Mouse (Mus musculus): Measurements from ENCODE around the gene Lrrc8d.

Gene Lrrc8d

DNA sequence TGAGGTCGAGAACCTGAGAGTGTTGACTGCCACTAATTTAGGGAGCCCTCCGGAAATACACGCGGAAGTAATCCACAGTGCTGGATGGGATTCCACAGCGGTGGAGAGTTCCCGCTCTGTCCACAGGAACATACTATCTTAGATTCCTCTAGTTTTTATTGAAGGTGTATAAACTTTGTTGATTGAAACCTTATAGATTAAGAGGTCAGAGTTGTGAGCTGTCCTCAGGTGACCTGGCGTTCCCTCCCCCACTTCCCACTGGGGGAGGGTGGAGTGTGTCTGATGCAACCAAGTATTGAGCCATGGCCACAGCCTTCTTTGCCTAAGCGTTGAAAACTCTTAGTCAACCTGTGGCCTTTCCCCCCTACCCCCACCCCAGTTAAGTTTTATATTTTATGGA, 2.1 kb downstream of the Lrrc8d start:
- ChIA-PET CTCF (no interaction called here), POLR2A (interaction anchor here (0.6 to 13.1 kb wide), 14 partner anchors 9 to 157 kb away, joined by 3 to 173 read pairs (median 6); no protein-coding TSS in a partner anchor)

DNA sequence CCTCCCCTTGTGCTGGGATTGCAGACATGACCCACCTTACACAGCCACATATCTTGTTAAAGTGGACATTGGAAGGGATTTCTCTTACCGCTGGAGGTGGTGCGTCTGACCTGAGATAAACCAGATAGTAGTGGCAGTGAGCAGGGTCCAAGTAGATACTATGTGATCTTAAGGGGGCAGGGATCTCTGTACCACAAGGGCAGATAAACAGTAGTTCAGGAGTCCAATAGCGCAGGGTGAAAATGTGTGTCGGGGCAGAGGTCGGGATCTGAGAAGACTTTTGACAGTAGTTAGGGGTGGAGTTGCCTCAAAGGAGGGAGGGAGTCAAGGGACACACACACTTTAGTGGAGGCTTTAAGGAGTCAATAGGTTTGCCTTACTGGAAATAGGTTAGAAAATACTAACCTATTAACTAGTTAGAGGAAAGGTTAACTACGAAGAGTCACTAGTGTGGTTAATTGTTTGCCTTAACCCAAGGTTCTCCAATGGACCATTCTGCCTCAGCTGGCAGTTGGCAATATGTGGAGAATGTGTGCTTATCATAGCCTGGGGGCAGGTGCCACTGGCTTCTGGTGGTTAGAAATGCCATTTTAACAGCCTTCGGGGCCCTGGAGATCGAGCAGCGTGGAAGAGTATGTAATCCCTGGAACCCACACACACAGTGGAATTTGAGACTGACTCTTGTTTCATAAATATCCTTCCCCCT, 3.0 kb downstream of the Lrrc8d start:
- ChIA-PET POLR2A (interaction anchor here in 3 of 4 experiments (0.8 to 13.1 kb wide), 12 partner anchors 7 to 157 kb away, joined by 3 to 173 read pairs (median 4); no protein-coding TSS in a partner anchor), CTCF (no interaction called here)

DNA sequence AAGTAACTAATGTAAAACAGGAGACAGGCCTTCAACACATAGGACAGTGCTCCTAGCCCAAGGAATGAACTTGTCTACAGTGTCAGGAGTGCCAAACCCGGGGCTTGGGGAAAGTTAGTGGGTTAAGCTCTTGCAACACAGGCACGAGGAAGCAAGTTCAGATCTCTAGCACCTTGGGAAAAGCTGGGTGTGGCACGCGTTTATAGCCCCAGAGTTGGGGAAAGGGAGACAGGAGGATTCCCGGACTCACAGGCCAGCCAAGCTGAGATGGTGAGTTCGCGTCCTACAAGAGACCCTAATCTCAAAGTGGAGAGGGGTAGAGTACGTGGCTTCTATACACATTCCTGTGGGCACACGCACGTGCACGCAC, 3.5 kb downstream of the Lrrc8d start:
- ChIA-PET CTCF (no interaction called here), POLR2A (interaction anchor here (0.7 to 13.1 kb wide), 21 partner anchors 8 to 289 kb away, joined by 3 to 173 read pairs (median 4); no protein-coding TSS in a partner anchor)

DNA sequence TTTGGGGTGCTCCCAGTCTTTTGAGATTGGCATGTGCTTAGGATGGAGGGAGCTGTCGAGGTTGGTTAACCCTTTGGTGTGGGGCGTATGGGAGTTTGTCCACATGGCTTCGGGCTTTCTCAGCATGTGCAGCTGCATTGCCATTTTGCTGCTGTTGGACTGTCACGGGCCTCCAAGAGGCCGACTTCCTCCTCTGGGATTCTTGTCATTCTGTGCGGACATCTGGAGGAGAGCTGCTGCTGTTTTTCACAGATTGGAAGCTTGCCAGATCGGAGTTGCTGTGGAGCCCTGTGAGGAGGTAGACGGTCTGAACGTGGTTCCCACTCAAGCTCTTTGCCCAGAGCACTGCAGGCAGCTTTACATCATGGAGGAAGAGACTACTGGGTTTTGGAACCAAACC, 4.8 kb downstream of the Lrrc8d start:
- ChIA-PET POLR2A (interaction anchor here (0.7 to 13.1 kb wide), 20 partner anchors 9 to 1488 kb away, joined by 3 to 173 read pairs (median 5); no protein-coding TSS in a partner anchor), CTCF (no interaction called here)

DNA sequence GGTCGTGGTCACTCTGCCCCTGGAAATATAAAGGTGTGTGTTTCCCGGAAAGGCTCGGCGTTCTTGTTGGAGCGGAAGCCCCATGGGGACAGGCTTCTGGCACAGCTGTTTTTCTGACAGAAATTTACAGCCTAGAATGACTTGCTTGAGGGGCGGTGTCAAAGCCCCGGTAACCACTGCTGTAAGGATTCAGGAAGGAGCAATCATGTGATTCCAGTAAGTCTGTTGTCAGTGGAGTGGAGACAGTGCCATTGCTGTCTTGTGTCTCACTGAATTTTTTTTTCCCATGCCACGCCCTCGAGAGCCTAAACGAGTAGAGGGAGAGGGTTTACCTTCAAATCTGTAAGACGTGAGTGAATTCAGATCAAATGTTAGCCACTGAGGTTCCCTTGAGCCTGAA, 6.9 kb downstream of the Lrrc8d start:
- ChIA-PET POLR2A (interaction anchor here in 3 of 4 experiments (0.7 to 13.1 kb wide), 8 partner anchors 9 to 39 kb away, joined by 3 to 173 read pairs (median 4); no protein-coding TSS in a partner anchor), CTCF (interaction anchor here in 1 of 4 experiments (0.7 to 1.3 kb wide), 2 partner anchors 245 to 299 kb away, joined by 3 read pairs; no protein-coding TSS in a partner anchor)

DNA sequence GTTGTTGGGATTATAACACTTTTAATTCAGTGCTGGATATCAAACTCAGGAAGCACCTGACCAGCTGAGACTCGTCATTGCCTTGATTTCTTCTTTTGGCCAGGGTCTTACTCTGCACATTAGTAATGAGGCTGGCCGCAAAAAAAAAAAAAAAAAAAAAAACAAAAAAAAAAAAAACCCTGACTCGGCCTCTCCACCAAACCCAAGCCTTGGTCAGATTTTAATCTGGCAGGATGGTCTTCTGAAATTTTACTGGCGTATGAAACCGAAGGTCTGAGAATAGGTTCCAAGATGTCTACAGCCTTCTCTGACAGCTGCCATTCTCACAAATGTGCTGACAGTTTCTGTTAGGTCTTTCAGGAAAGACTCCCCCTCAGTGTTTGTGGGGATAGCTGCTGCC, 8.5 kb downstream of the Lrrc8d start:
- ChIA-PET POLR2A (interaction anchor here in 2 of 4 experiments (0.6 to 13.1 kb wide), 10 partner anchors 8 to 210 kb away, joined by 3 to 173 read pairs (median 4); partner anchors contain the start of gene Lrrc8d (in 2 of the 2)), CTCF (interaction anchor here in 1 of 4 experiments (0.7 kb wide), 1 partner anchor 567 kb away, joined by 3 read pairs; no protein-coding TSS in a partner anchor)

DNA sequence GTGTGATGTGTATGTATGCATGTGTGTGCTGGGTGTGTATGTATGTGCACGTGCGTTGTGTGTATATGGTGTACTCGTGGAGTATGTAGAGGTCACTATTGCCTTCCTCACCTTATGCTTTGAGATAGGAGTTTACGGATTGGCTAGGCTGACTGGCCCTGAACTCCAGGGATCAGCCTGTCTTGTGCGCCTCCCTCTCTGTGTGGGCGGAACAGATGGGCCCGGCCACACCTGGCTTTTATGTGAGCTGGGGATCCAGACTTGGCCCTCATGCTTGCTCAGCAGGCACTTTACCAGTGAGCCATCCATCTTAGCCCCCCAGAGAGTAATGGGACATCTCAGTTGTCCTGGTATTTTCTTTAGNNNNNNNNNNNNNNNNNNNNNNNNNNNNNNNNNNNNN, 10.7 kb downstream of the Lrrc8d start:
- ChIA-PET POLR2A (interaction anchor here in 2 of 4 experiments (1.0 to 2.0 kb wide), 2 partner anchors 9 to 11 kb away, joined by 6 to 11 read pairs; partner anchors contain the start of gene Lrrc8d (in 1 of the 2)), CTCF (no interaction called here)

DNA sequence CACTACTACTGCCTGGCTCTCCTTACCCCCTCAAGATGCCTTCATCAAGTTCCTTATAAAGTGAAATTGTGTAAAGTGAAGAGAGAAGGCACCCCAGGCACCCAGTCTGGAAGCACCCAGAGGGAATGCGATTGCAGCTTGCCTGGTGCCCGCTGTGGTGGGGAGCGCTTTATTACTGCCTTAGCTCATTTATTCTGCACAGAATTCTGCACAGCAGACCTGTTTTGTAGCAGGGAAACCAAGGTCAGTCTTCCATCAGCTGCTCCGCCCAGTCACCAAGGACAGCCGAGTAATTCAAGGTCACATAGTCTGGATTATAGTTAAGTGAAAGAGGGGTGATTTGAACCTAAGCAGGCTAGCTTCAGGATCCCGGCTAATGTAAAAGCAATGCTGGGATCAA, 14.7 kb downstream of the Lrrc8d start:
- ChIA-PET CTCF (interaction anchor here in 1 of 4 experiments (1.4 to 1.5 kb wide), 3 partner anchors 9 to 154 kb away, joined by 3 to 5 read pairs (median 3); no protein-coding TSS in a partner anchor), POLR2A (interaction anchor here (0.9 to 12.4 kb wide), 13 partner anchors 9 to 44 kb away, joined by 3 to 173 read pairs (median 4); partner anchors contain the start of gene Lrrc8d (in 3 of the 4))

DNA sequence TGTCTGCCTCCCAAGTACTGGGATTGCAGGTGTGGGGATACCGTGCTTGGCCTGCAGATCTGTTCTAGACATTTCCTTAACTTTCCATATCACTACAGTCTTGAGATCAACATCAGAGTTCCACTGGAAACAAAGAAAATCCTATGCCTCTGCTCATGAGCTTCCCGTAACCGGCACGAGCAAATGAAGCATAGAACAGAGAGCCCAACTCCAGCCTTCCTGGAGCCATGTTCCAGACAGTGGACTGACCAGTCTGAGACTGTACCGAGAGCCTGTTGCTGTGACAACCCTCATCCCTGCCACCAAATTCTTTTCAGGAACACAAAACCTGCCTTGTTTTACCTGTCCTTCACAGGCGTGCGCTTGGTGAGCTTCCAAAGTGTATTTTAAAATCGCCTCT, 15.3 kb downstream of the Lrrc8d start:
- CTCF ChIA-PET: interaction anchor here in 1 of 4 experiments (1.4 to 1.5 kb wide), 3 partner anchors 9 to 153 kb away, joined by 3 to 5 read pairs (median 3); no protein-coding TSS in a partner anchor
- POLR2A ChIA-PET: interaction anchor here (0.6 to 12.4 kb wide), 21 partner anchors 8 to 101 kb away, joined by 3 to 173 read pairs (median 4); partner anchors contain the start of gene Lrrc8d (in 3 of the 4)

DNA sequence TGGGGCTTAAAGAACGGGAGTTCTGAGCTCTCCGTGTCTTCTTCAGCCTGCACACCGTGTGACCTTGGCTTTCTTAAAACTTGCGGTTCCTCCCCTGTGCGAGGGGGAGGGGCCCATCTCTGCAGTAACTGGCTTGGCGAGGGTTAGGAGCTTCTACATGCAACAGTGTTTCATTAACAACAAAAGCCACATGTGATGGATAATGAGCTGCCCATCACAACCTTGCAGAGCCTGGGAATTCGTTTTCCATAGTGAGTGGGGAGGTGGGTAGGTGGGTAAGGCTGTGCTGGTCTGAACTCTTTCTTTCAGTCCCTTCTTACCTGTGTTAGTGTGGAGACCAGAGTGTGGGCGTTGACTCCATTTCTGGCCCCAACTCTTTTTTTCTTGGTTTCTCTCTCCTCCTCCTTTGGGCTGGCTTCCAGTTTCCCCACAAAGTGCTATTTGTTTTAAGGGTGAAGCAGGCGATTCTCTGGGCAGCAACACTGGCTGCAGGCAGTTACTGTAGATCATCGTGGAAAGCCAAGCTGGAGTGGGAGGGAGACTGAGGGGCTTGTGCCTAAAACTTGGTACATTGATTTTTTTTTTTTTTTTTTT, 15.9 kb downstream of the Lrrc8d start:
- ChIA-PET CTCF (interaction anchor here in 1 of 4 experiments (1.4 to 1.5 kb wide), 3 partner anchors 8 to 152 kb away, joined by 3 to 5 read pairs (median 3); no protein-coding TSS in a partner anchor), POLR2A (interaction anchor here (0.6 to 12.4 kb wide), 21 partner anchors 8 to 101 kb away, joined by 3 to 173 read pairs (median 3); partner anchors contain the start of gene Lrrc8d (in 3 of the 4))

DNA sequence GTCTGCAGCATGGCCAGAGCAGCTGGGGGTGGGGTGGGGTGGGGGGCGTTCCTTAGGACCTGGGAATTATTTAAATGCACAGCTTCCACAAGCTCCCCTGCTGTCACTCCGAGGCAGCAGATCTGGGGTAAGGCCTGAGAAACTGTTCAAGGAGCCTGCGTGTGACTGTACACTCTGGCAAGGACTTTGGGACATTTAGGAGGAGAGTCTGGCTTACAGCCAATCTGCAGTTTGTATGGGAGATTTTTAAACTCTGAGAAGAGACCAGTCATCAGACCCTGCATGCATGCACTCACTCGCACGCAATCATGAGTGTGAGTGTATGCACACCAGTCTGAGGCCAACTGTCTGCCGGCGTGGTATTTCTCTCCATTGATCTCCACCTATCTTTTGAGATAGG, 17.5 kb downstream of the Lrrc8d start:
- ChIA-PET CTCF (interaction anchor here in 1 of 4 experiments (0.6 kb wide), 1 partner anchor 79 kb away, joined by 9 read pairs; no protein-coding TSS in a partner anchor), POLR2A (interaction anchor here in 2 of 4 experiments (1.0 to 12.4 kb wide), 6 partner anchors 9 to 17 kb away, joined by 3 to 173 read pairs (median 6); partner anchors contain the start of gene Lrrc8d (in 2 of the 2))

DNA sequence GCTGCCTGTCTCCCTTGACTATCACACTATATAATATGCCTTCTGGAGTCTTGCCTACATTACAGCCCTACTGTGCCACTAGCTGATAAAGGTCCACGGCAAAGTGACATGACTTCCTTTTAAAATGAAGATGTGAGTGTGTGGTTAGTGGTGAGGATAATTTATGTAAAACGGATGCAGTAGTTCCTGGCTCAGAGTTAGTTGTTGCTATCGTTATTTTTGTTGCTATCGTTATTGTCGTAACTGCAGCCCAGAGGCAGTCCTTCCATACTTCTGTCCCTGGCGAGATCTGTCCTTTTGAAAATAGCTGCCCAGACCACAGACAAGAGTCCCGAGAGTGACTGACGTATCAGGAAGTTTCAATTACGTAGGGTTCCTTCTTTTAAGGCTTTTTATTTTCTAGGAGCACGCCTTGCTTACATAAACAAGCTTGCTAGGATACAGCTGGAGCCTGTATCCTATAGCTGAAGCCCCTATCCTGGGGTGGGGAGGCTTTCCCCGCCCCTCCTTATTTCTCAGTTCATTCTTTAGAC, 18.4 kb downstream of the Lrrc8d start:
- CTCF ChIA-PET: no interaction called here

DNA sequence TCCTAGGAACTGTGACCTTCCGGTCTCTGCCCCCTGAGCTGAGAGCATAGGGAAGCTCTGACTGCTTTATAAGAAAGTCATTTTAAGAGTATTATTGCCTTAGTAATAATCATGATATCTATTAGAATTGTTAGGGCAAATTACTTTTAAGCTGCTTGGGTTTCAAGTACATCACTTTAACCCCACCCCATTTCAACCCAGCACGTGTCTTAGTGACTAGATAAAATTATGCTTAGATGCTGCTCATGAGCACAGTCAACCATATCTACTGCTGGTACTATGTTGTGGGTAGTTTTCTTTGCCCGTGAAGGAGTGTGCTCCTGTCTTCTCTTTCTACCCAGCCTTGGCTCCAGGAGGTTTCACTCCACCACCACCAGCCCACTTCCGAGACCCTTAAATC, 21.5 kb downstream of the Lrrc8d start:
- ChIA-PET CTCF (no interaction called here), POLR2A (interaction anchor here in 2 of 4 experiments (0.7 to 12.4 kb wide), 5 partner anchors 8 to 513 kb away, joined by 3 to 173 read pairs (median 4); partner anchors contain the start of gene Lrrc8d (in 1 of the 2))

More for the DNA sequence above, 18.4 kb downstream of the Lrrc8d start:
- POLR2A ChIA-PET: interaction anchor here in 2 of 4 experiments (0.9 to 12.4 kb wide), 6 partner anchors 12 to 43 kb away, joined by 3 to 173 read pairs (median 4); partner anchors contain the start of gene Lrrc8d (in 1 of the 2)

DNA sequence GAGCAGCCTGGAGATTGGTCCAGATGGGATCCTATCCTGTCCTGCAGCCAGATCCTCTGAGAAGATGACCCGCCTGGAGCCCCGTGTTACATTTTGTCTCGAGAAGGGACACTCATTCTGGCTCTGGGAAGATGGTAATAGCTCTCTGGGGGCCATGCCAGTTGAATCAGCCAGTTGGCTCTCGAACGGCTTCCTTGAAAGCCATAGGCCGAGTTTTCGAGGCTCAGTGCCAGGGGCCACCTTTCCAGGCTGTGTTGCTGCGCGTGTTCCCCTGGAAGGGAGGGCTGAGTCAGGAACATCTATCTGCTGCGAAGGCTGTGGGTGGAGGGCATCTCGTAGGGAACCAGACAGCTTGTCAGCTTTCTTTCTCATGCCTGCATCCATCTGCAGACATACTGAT, 23.0 kb downstream of the Lrrc8d start:
- POLR2A ChIA-PET: interaction anchor here in 2 of 4 experiments (0.7 to 12.4 kb wide), 3 partner anchors 8 to 145 kb away, joined by 3 to 173 read pairs (median 11); partner anchors contain the start of gene Lrrc8d (in 1 of the 2)
- CTCF ChIA-PET: no interaction called here

DNA sequence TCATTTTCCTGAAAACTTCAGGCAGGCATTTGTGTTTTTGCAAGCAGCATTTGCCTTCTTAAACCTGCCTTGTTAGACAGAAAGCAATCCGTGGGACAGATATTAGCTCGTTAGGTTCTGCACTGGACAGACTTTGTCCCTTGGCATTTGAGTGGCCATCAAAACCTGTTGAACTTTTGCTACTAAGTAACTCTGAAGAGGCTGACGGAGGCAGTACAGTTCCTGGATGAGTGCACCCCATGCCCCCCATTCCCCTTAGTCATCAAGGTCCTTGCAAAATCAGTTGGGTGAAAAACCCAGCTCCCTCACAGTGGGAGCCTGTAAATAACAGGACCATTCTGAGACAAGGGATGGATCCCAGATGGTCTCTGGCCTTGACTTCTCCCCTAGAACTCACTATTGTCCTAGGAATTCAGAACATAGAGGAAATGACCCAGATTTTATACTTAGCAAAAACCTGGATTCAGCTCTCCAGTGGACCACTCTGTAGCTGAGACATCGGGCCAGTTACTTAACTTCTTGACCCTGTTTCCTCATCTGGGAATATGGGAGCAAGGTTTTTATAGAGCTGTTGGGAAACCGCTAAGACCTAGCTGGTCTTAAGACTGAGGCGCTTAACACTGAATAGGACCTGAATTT, 30.5 kb downstream of the Lrrc8d start:
- CTCF ChIA-PET: no interaction called here
- POLR2A ChIA-PET: interaction anchor here in 2 of 4 experiments (0.6 to 3.4 kb wide), 13 partner anchors 9 to 134 kb away, joined by 3 to 45 read pairs (median 4); partner anchors contain the start of gene Lrrc8d (in 1 of the 2)

DNA sequence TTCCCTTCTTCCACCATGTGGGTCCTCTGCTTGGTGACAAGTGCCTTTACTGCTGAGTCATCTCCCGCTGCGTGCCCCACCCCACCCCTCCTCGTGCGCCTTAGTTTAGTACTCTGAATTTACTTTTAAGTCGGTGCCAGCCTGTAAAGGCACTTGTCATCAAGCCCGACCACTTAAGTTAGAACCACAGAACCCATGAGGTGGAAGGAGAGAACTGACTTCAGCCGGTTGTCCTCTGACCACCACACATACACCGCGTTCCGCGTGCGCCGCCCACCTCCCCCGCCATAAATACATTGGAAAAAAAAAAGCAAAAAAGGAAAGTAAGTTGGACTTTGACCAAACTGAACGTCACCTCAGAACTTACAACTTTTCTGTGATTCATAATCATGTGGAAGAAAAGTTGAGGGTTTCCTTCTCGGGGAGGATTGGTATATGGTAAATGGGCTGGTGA, 31.4 kb downstream of the Lrrc8d start:
- ChIA-PET CTCF (interaction anchor here in 1 of 4 experiments (1.4 kb wide), 1 partner anchor 1804 kb away, joined by 3 read pairs; no protein-coding TSS in a partner anchor), POLR2A (interaction anchor here in 3 of 4 experiments (0.7 to 3.4 kb wide), 15 partner anchors 7 to 115 kb away, joined by 3 to 45 read pairs (median 4); partner anchors contain the start of gene Lrrc8d (in 1 of the 3))

DNA sequence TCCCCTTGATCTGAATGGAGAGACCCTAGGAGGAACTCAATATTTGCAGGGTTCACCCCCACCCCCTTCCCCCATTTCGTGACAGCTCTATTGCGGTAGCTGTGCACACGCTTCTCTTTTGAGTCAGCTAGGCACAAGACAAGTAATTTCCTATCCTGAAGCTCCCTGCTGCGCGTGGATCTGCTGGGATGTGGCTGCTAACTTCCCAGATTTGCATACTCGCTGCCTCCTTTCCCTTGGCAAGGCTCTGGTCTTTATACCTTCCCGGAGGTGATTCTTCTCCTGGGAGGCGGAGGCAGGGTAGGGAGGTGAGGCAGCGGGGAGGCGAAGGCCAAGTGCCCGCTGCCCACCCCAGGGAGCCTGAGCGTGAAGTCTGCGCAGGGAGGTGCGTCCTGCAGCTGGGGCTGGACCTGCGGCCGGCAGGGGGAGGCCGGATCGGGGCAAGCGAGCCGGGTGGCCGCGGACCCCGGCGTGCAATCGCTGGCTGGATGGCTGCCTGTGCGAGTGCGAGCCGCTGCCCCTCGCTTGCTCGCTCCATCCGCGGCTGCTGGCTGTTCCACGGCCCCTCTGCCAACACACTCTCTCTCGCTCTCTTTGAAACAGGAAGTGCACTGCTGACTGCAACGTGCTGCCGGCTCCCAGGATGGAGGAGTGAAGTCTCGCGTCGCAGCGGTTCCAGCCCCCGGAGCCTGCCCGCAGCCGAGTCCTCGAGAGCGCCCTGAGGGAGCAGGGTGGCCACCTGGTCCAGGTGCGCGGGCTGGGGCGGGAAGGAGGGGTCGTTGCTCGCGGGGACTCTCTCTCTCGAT, 32.1 kb downstream of the Lrrc8d start:
- ChIA-PET CTCF (interaction anchor here in 2 of 4 experiments (0.6 to 1.4 kb wide), 4 partner anchors 8 to 1805 kb away, joined by 3 to 4 read pairs (median 3); no protein-coding TSS in a partner anchor), POLR2A (interaction anchor here (0.7 to 3.4 kb wide), 19 partner anchors 8 to 128 kb away, joined by 3 to 45 read pairs (median 4); partner anchors contain the start of gene Lrrc8d (in 2 of the 4))
